Mouse (Mus musculus): ENCODE data around the gene Tdrd5. TPM values are rescaled to one million over a fixed set of nuclear protein-coding genes. Genes with fewer than 3 reads are reported as not detected.
"Not testable (repeated sequence)": the region's sequence is repeated elsewhere in the genome, so short reads cannot be mapped to it uniquely, and the experiment has no call there.

Gene Tdrd5
- polyA plus RNA-seq, 1 experiment from 2014 or later: 0.07 TPM

GRCm38 (mm10) chr1:156285541-156285896, 17.9 kb downstream of the Tdrd5 start:
- DNase-seq (ENCODE audit: low spot score): no peak
- Histone ChIP-seq H3K9me3 (no peaks in the 10 kb centered on the region), H3K27me3 (replicated peaks; ENCODE audit: low read depth, poor library complexity, severe bottlenecking) (no peaks in the 10 kb centered on the region), H3K27ac (replicated peaks) (no peak overlapping the region), H3K4me3 (no peak overlapping the region), H3K36me3 (replicated peaks) (no peaks in the 10 kb centered on the region), H3K4me1 (no peaks in the 10 kb centered on the region)
- 86% methylated on average over 5 of the region's 5 CpGs for WGBS

DNA sequence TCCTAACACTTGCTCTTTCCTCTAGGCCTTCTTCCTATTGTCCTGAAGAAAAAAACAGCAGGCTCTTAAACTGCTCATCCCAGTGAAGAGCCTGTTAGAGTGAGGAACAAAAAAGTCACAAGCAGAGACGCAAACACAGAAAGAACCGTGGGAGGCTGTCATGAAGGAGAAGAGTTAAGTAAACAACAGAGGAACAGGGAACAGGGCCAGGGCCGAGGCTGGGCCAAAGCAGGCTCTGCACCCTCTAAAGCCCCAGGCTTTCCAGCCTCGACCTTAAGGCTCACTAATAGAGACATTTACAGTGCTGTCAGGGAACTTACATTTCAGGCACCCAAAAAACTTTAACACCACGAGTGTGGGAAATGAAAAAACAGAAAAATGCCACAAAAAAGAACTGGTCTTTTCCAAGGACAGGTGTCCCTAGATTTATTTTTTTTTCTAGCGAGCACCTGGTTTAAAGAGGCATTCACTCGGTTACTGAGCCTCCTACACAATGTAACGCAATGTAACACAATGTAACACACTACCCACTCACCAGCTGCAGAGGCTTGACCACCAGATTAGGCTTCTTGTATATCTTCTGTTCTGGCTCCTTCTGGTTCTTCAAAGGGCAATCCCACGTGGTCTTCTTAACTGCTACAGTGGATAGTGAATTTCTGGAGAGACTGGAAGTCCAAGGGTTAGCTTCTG, 18.5 kb downstream of the Tdrd5 start:
- no peaks in the 10 kb centered on the region for H3K27me3 ChIP-seq (replicated peaks; ENCODE audit: low read depth, poor library complexity, severe bottlenecking)
- no peak overlapping the region for H3K4me3 ChIP-seq
- H3K36me3 ChIP-seq (replicated peaks): no peaks in the 10 kb centered on the region
- WGBS: 47% methylated on average over 9 of the region's 9 CpGs
- H3K9me3 ChIP-seq: no peaks in the 10 kb centered on the region
- H3K27ac ChIP-seq (replicated peaks): no peak overlapping the region
- no peak for DNase-seq (ENCODE audit: low spot score)
- no peaks in the 10 kb centered on the region for H3K4me1 ChIP-seq

- H3K4me3 ChIP-seq: no peak overlapping the region
- 84% methylated on average over 10 of the region's 10 CpGs for WGBS
- H3K9me3 ChIP-seq: no peaks in the 10 kb centered on the region
- H3K36me3 ChIP-seq (replicated peaks): no peaks in the 10 kb centered on the region
- no peaks in the 10 kb centered on the region for H3K27me3 ChIP-seq (replicated peaks; ENCODE audit: low read depth, poor library complexity, severe bottlenecking)
- no peak for DNase-seq (ENCODE audit: low spot score)
- H3K4me1 ChIP-seq: no peaks in the 10 kb centered on the region
- no peak overlapping the region for H3K27ac ChIP-seq (replicated peaks)
Observed at GRCm38 (mm10) chr1:156284207-156284606, 19.3 kb downstream of the Tdrd5 start.

GRCm38 (mm10) chr1:156280131-156280530, 23.3 kb downstream of the Tdrd5 start:
- no peaks in the 10 kb centered on the region for H3K4me1 ChIP-seq
- DNase-seq (ENCODE audit: low spot score): no peak
- no peaks in the 10 kb centered on the region for H3K9me3 ChIP-seq
- no peak overlapping the region for H3K27ac ChIP-seq (replicated peaks)
- no peaks in the 10 kb centered on the region for H3K27me3 ChIP-seq (replicated peaks; ENCODE audit: low read depth, poor library complexity, severe bottlenecking)
- no peak overlapping the region for H3K4me3 ChIP-seq
- WGBS: 85% methylated on average over 7 of the region's 7 CpGs
- H3K36me3 ChIP-seq (replicated peaks): no peaks in the 10 kb centered on the region

DNA sequence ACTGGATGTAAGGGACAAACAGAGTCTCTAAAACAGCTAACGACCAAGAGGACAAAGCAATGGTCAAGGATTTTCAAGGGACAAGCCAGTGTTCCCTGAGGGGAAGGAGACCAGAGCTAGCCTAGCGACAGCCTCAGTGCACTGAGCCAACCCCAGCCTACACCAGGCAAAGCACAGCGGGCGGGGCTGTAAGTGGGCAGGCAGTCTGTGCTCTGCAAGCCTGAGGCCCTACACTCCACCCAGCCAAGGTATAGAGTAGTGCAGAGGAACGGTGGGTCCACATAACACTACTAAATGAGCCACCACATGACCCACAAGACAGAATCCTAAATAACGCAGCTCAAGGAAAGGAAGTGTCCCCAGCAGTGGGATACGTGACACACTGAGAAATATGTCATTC, 29.8 kb downstream of the Tdrd5 start:
- no peak for DNase-seq (ENCODE audit: low spot score)
- Histone ChIP-seq H3K36me3 (replicated peaks) (no peaks in the 10 kb centered on the region), H3K27ac (replicated peaks) (no peak overlapping the region), H3K4me1 (no peaks in the 10 kb centered on the region; the same call in 1 of the 2 replicates), H3K27me3 (replicated peaks; ENCODE audit: low read depth, poor library complexity, severe bottlenecking) (no peaks in the 10 kb centered on the region), H3K9me3 (no peaks in the 10 kb centered on the region), H3K4me3 (no peak overlapping the region)
- 59% methylated on average over 7 of the region's 7 CpGs for WGBS

GRCm38 (mm10) chr1:156271654-156272053, 31.8 kb downstream of the Tdrd5 start:
- H3K36me3 ChIP-seq (replicated peaks): no peaks in the 10 kb centered on the region
- H3K27me3 ChIP-seq (replicated peaks; ENCODE audit: low read depth, poor library complexity, severe bottlenecking): no peaks in the 10 kb centered on the region
- H3K9me3 ChIP-seq: no peaks in the 10 kb centered on the region
- H3K4me1 ChIP-seq: no peaks in the 10 kb centered on the region; the same call in 1 of the 2 replicates
- H3K4me3 ChIP-seq: no peak overlapping the region
- no peak for DNase-seq (ENCODE audit: low spot score)
- no peak overlapping the region for H3K27ac ChIP-seq (replicated peaks)
- 56% methylated on average over 5 of the region's 5 CpGs for WGBS

DNA sequence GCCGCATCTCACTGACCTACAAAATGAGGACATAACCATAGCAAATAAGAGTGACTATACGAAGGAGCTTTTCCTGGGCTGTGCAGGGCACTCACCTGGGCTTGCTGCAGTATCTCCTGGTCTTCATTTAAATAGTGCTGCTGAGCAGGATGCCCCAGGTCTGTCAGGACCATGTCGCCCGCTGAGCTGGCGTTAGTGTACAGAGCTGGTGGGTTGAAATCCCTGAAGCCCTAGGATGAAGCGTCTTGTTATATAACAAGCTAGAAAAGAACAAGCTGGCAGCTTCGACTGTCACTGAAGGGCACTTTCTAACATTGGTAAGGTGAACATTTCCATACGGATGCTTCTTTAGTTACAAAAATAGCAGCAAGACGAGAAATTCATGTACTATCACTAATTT, 33.0 kb downstream of the Tdrd5 start:
- Histone ChIP-seq H3K4me1 (no peaks in the 10 kb centered on the region; the same call in 1 of the 2 replicates), H3K9me3 (no peaks in the 10 kb centered on the region), H3K4me3 (no peak overlapping the region), H3K36me3 (replicated peaks) (no peaks in the 10 kb centered on the region), H3K27ac (replicated peaks) (no peak overlapping the region), H3K27me3 (replicated peaks; ENCODE audit: low read depth, poor library complexity, severe bottlenecking) (no peaks in the 10 kb centered on the region)
- 79% methylated on average over 9 of the region's 9 CpGs for WGBS
- no peak for DNase-seq (ENCODE audit: low spot score)

- not testable (repeated sequence) for DNase-seq (ENCODE audit: low spot score); H3K9me3 ChIP-seq; H3K36me3 ChIP-seq (replicated peaks); H3K27ac ChIP-seq (replicated peaks); H3K4me3 ChIP-seq; H3K27me3 ChIP-seq (replicated peaks; ENCODE audit: low read depth, poor library complexity, severe bottlenecking); H3K4me1 ChIP-seq
- 27% methylated on average over 3 of the region's 3 CpGs for WGBS
Observed at GRCm38 (mm10) chr1:156268546-156268945, 34.9 kb downstream of the Tdrd5 start.

- DNase-seq (ENCODE audit: low spot score): no peak
- Histone ChIP-seq H3K27me3 (replicated peaks; ENCODE audit: low read depth, poor library complexity, severe bottlenecking) (no peaks in the 10 kb centered on the region), H3K4me3 (no peak overlapping the region), H3K36me3 (replicated peaks) (no peaks in the 10 kb centered on the region), H3K9me3 (no peaks in the 10 kb centered on the region), H3K4me1 (no peaks in the 10 kb centered on the region), H3K27ac (replicated peaks) (no peak overlapping the region)
- 83% methylated on average over 8 of the region's 8 CpGs for WGBS
Observed at GRCm38 (mm10) chr1:156263946-156264345, 39.5 kb downstream of the Tdrd5 start.

DNA sequence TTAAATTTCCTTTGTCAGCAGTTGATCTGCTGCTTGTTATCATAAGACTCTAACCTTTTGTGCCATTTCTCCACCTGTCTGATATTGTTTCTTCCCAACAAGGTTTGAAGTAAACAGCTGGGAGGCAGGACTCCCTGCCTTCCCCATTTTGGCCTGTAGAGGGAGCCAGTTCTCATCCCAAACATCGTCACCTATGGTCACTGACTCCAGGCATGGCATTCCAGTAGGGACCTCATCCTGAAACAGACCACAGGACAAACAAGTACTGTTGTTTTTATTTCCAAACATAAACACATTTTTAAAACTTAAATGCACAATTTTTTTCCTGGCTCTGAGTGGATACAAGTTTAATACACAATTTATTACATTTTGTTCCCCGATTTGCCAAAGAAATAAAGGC, 40.1 kb downstream of the Tdrd5 start:
- no peaks in the 10 kb centered on the region for H3K4me1 ChIP-seq
- 52% methylated on average over 2 of the region's 2 CpGs for WGBS

DNA sequence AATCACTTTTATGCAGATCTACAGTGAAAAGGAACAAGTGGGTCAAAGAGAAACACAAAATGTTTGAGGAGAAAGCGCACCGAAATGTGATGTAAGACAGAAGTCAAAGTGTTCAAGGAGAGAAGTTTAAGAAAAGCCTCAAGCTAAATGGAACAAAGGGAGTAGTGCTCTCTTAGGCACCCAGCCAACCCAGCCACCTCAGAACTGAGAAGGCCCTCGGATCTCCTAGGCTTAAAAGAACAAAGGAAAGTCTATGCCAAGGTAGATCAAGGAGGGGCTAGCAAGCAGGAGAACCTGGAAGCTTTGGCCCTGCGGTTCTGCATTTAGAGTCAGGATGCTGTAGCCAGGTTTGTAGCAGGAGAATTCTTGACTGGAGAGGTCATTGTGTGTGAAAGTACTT, 48.6 kb downstream of the Tdrd5 start:
- 76% methylated on average over 4 of the region's 4 CpGs for WGBS
- Histone ChIP-seq H3K9me3 (no peaks in the 10 kb centered on the region), H3K4me1 (no peaks in the 10 kb centered on the region), H3K36me3 (replicated peaks) (no peaks in the 10 kb centered on the region), H3K27ac (replicated peaks) (no peak overlapping the region), H3K27me3 (replicated peaks; ENCODE audit: low read depth, poor library complexity, severe bottlenecking) (no peaks in the 10 kb centered on the region), H3K4me3 (no peak overlapping the region)
- no peak for DNase-seq (ENCODE audit: low spot score)

More for the DNA sequence above, 40.1 kb downstream of the Tdrd5 start:
- peak; percentile 74 for DNase-seq (ENCODE audit: low spot score)
- Histone ChIP-seq H3K9me3 (no peaks in the 10 kb centered on the region), H3K4me3 (no peak overlapping the region), H3K27me3 (replicated peaks; ENCODE audit: low read depth, poor library complexity, severe bottlenecking) (no peaks in the 10 kb centered on the region), H3K27ac (replicated peaks) (no peak overlapping the region), H3K36me3 (replicated peaks) (no peaks in the 10 kb centered on the region)

- not testable (repeated sequence) for H3K4me1 ChIP-seq; H3K9me3 ChIP-seq; DNase-seq (ENCODE audit: low spot score); H3K4me3 ChIP-seq; H3K27me3 ChIP-seq (replicated peaks; ENCODE audit: low read depth, poor library complexity, severe bottlenecking); H3K36me3 ChIP-seq (replicated peaks); H3K27ac ChIP-seq (replicated peaks)
- WGBS: 86% methylated on average over 4 of the region's 4 CpGs
Observed at GRCm38 (mm10) chr1:156251096-156251495, 52.4 kb downstream of the Tdrd5 start.

DNA sequence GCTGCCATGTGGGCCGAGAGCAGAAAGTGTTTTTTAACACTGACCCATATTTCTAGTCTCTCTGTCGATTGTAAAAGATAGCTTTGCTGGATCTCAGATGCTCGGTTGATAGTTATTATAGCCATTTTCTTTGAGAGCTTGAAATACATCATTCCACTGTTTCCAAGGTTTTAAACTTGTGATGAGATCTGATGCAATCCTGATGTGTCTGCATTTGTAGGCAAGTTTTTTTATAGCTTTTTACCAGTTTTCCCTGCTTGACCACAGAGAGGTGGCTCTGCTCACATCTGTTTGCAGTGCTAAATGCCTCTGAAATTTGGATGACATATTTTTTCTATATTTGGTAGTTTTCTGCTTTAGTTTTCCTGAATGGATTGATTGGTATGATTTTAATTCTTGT, 55.6 kb downstream of the Tdrd5 start:
- Histone ChIP-seq H3K27ac (replicated peaks) (no peak overlapping the region), H3K9me3 (no peaks in the 10 kb centered on the region), H3K27me3 (replicated peaks; ENCODE audit: low read depth, poor library complexity, severe bottlenecking) (no peaks in the 10 kb centered on the region), H3K4me1 (no peaks in the 10 kb centered on the region), H3K4me3 (no peak overlapping the region), H3K36me3 (replicated peaks) (no peaks in the 10 kb centered on the region)
- DNase-seq (ENCODE audit: low spot score): no peak
- 83% methylated on average over 3 of the region's 3 CpGs for WGBS

Measured in embryonic facial prominence, embryonic 10.5 days (tissue).